ENCODE assay signal across 10 mouse cellular contexts in the genomic region with DNA sequence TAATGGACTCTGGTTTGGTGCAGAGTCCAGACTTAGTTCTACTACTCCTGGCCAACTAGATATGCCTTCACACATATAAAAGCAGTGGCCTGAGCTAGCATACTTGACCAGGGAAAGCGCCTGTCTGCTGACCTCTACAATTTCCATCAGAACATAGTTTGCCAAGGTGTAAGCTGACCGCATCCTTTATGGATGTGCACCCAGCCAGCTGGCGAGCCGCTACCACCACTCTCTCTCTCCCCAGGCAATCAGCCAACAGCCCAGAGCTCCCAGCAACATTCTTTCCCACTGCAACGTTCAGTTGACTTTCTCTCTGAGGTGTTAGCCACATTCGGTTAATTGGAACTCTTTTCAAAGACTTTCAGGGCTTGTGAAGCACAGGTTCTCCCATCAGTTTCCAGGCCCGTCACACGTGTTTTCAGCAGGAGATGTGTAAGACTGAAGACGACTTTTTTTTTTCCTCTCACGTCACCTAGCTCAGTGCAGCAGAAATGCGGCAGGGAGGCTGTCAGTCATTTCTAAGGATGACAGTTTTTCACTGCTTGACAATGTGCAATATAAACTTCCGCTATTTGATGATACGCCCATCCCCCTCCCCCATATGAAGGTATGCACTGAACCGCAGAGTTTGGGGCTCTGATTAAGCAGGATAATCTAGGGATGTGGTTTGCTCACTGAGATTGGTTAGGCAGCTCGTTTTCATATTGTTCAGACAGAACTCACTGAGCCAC.
DNase-seq lines count a peak whose midpoint lies in the region; ATAC-seq lines count a peak whose summit lies in the region.
"Had no signal": no experiment of that assay in that cellular context is flagged by ENCODE, and none has a peak within 500 bp of the region (broad histone marks: within the 10 kb centered on the region; RNA-seq: fewer than 3 reads in every experiment).

No protein-coding gene starts in this region.

- no peaks in the 10 kb centered on the region for H3K4me1 ChIP-seq in heart, embryonic 10.5 days
- peaks cover 20% of the 10 kb centered on the region for H3K4me1 ChIP-seq in midbrain, embryonic 13.5 days (replicated peaks)

- ATAC-seq in midbrain, embryonic 13.5 days = no peak

- no peaks in the 10 kb centered on the region for H3K36me3 ChIP-seq in heart, embryonic 10.5 days
- no peaks in the 10 kb centered on the region for H3K36me3 ChIP-seq in midbrain, embryonic 13.5 days
- H3K36me3 ChIP-seq: hindbrain, embryonic 15.5 days had no signal

- no peak overlapping the region for H3K4me2 ChIP-seq in midbrain, embryonic 13.5 days (replicated peaks)
- H3K4me2 ChIP-seq: hindbrain, embryonic 15.5 days had no signal

- H3K9me3 ChIP-seq in heart, embryonic 10.5 days = no peaks in the 10 kb centered on the region
- H3K9me3 ChIP-seq in midbrain, embryonic 13.5 days = no peaks in the 10 kb centered on the region
- H3K9me3 ChIP-seq: hindbrain, embryonic 15.5 days had no signal

- WGBS in heart, embryonic 10.5 days = 63% methylated on average over 15 of the region's 15 CpGs
- 69% methylated on average over 15 of the region's 15 CpGs for WGBS in midbrain, embryonic 13.5 days

- H3K4me3 ChIP-seq in heart, embryonic 10.5 days = no peak overlapping the region
- no peak overlapping the region for H3K4me3 ChIP-seq in midbrain, embryonic 13.5 days (replicated peaks)
- H3K4me3 ChIP-seq: hindbrain, embryonic 15.5 days; megakaryocyte, embryonic 14.5 days had no signal

- no peak overlapping the region for H3K9ac ChIP-seq in midbrain, embryonic 13.5 days (replicated peaks)
- H3K9ac ChIP-seq: hindbrain, embryonic 15.5 days had no signal

- intact Hi-C loops in left cerebral cortex, postnatal 25 days (cut with DNase I) = no loop called here

- DNase-seq in heart, adult 18-20 months = peak; percentile 46 to 53
- DNase-seq in heart, embryonic 10.5 days (ENCODE audit: low spot score) = no peak
- peak; percentile 39 for DNase-seq in retina, postnatal 1 day
- no peak for DNase-seq in retina, embryonic 14.5 days (ENCODE audit: low spot score)
- DNase-seq in gastrocnemius, postnatal 10 days = peak; percentile 69
- DNase-seq in skeletal muscle tissue, adult 2 months (ENCODE audit: low read depth, low spot score) = peak; percentile 54
- no peak for DNase-seq in left cerebral cortex, postnatal 25 days (ENCODE audit: low spot score in 2 of 2)

- H3K27me3 ChIP-seq in heart, embryonic 10.5 days (ENCODE audit: insufficient read depth, poor library complexity, severe bottlenecking) = peaks cover 26% of the 10 kb centered on the region
- no peaks in the 10 kb centered on the region for H3K27me3 ChIP-seq in midbrain, embryonic 13.5 days
- H3K27me3 ChIP-seq: hindbrain, embryonic 15.5 days had no signal

- no peak overlapping the region for H3K27ac ChIP-seq in heart, embryonic 10.5 days
- no peak overlapping the region for H3K27ac ChIP-seq in midbrain, embryonic 13.5 days
- H3K27ac ChIP-seq: hindbrain, embryonic 15.5 days had no signal

Comparison
In these comparisons a context has a peak if more than half of its experiments do, and no peak if none do; other contexts are left out.
1. DNase-seq: peak in heart, adult 18-20 months (2 of 2), retina, postnatal 1 day (single experiment), gastrocnemius, postnatal 10 days (single experiment) and skeletal muscle tissue, adult 2 months (single experiment); none in heart, embryonic 10.5 days (single experiment), retina, embryonic 14.5 days (single experiment) and left cerebral cortex, postnatal 25 days (0 of 2).